Comparison of ENCODE assay signal across 22 mouse cellular contexts in genomic region chr10:105195377-105195776, GRCm38 (mm10).
DNase-seq lines count a peak whose midpoint lies in the region; ATAC-seq and TF ChIP-seq lines count a peak whose summit lies in the region.
"Had no signal": no experiment of that assay in that cellular context is flagged by ENCODE, and none has a peak within 500 bp of the region (broad histone marks: within the 10 kb centered on the region; RNA-seq: fewer than 3 reads in every experiment).

No protein-coding gene starts in this region.

- in situ Hi-C loops in CH12.LX (cut with MboI; ENCODE audit: low pct_ligation_motif_present, low pct_unique_long_range_greater_than_20kb, low sequenced_read_pairs) = no loop called here
- in situ Hi-C loops in ES-E14 (cut with MboI; ENCODE audit: low sequenced_read_pairs in 2 of 2, unreplicated experiment in 2 of 2) = no loop called here

- no peaks in the 10 kb centered on the region for H3K27me3 ChIP-seq in midbrain, embryonic 11.5 days (ENCODE audit: control insufficient read depth, insufficient read depth, low read length)
- no peaks in the 10 kb centered on the region for H3K27me3 ChIP-seq in midbrain, embryonic 15.5 days (replicated peaks)
- H3K27me3 ChIP-seq in CH12.LX (replicated peaks) = no peaks in the 10 kb centered on the region
- no peaks in the 10 kb centered on the region for H3K27me3 ChIP-seq in kidney, adult 2 months (replicated peaks; ENCODE audit: control insufficient read depth, insufficient read depth, low read length)
- H3K27me3 ChIP-seq: Patski had no signal

- peak; percentile 39 for DNase-seq in midbrain, embryonic 11.5 days (ENCODE audit: low spot score, missing footprints)
- DNase-seq in CH12.LX (ENCODE audit: extremely low read depth) (no peak), ES-E14 (ENCODE audit: low read depth, low spot score) (no peak)
- DNase-seq in kidney, adult 2 months = no peak
- DNase-seq in urinary bladder, postnatal 4 days (ENCODE audit: low spot score in 2 of 2) = no peak
- DNase-seq: adrenal gland, adult 2 months; adrenal gland, adult 8-10 months; adrenal gland, postnatal 10 days; adrenal gland, postnatal 14 days; adrenal gland, postnatal 25 days; adrenal gland, postnatal 36 days; B cell, adult 2 months; cerebellum, adult 11 months; cerebellum, adult 11-12 months; cerebellum, adult 18-20 months; cerebellum, adult 2 months; cerebellum, adult 8-10 months had no signal

- peaks cover 12% of the 10 kb centered on the region for H3K4me1 ChIP-seq in midbrain, embryonic 11.5 days (ENCODE audit: control insufficient read depth, insufficient read depth, low read length)
- peaks cover 9% of the 10 kb centered on the region for H3K4me1 ChIP-seq in midbrain, embryonic 15.5 days
- H3K4me1 ChIP-seq in CH12.LX (ENCODE audit: control insufficient read depth in 1 of 2, insufficient read depth in 2 of 2) (no peaks in the 10 kb centered on the region), ES-E14 (ENCODE audit: control insufficient read depth in 2 of 2, insufficient read depth in 2 of 2, low read length in 2 of 2, poor library complexity in 1 of 2) (no peaks in the 10 kb centered on the region)
- no peaks in the 10 kb centered on the region for H3K4me1 ChIP-seq in kidney, adult 2 months (ENCODE audit: control insufficient read depth, insufficient read depth, low read length)

- H3K9ac ChIP-seq in midbrain, embryonic 11.5 days (ENCODE audit: low read length) = no peak overlapping the region
- H3K9ac ChIP-seq in midbrain, embryonic 15.5 days = no peak overlapping the region
- no peak overlapping the region for H3K9ac ChIP-seq in CH12.LX (ENCODE audit: insufficient read depth, low read depth)
- no peak overlapping the region for H3K9ac ChIP-seq in ES-E14 (ENCODE audit: insufficient read depth, low read depth, low read length, poor library complexity, severe bottlenecking)

- H3K9me3 ChIP-seq in midbrain, embryonic 11.5 days (ENCODE audit: control insufficient read depth, low read length) = no peaks in the 10 kb centered on the region
- H3K9me3 ChIP-seq in midbrain, embryonic 15.5 days = no peaks in the 10 kb centered on the region
- H3K9me3 ChIP-seq in CH12.LX (replicated peaks; ENCODE audit: low read length) (peaks cover 26% of the 10 kb centered on the region), ES-E14 (ENCODE audit: control insufficient read depth, insufficient read depth, low read depth, low read length) (no peaks in the 10 kb centered on the region)
- H3K9me3 ChIP-seq: G1E had no signal

- 91% methylated on average over 2 of the region's 2 CpGs for WGBS in midbrain, embryonic 11.5 days
- WGBS in midbrain, embryonic 15.5 days = 93% methylated on average over 2 of the region's 2 CpGs
- 92% methylated on average over 2 of the region's 2 CpGs for WGBS in kidney, adult 2 months

- no peak for ATAC-seq in midbrain, embryonic 11.5 days (ENCODE audit: low FRiP score)
- no peak for ATAC-seq in midbrain, embryonic 15.5 days (replicated peaks)
- ATAC-seq: activated CD4-positive, CD25-positive, alpha-beta regulatory T cell, adult 4 months; CD4-positive, CD25-positive, alpha-beta regulatory T cell, adult 4 months; Patski had no signal

- dilution Hi-C loops in CH12.LX (cut with MboI; ENCODE audit: extremely low pct_ligation_motif_present, extremely low pct_unique_long_range_greater_than_20kb, low sequenced_read_pairs) = no loop called here

- H3K36me3 ChIP-seq in midbrain, embryonic 11.5 days (ENCODE audit: control insufficient read depth, insufficient read depth, low read length) = no peaks in the 10 kb centered on the region
- H3K36me3 ChIP-seq in midbrain, embryonic 15.5 days (replicated peaks) = no peaks in the 10 kb centered on the region
- H3K36me3 ChIP-seq in CH12.LX (replicated peaks in 1 of 2; ENCODE audit: control insufficient read depth in 1 of 2, insufficient read depth in 1 of 2, low read length in 1 of 2) (no peaks in the 10 kb centered on the region), ES-E14 (ENCODE audit: control insufficient read depth, insufficient read depth, low read length, poor library complexity, severe bottlenecking) (no peaks in the 10 kb centered on the region)
- no peaks in the 10 kb centered on the region for H3K36me3 ChIP-seq in kidney, adult 2 months (ENCODE audit: control insufficient read depth, insufficient read depth, low read length)
- H3K36me3 ChIP-seq: G1E had no signal

- no peak for TF ChIP-seq POLR2A in CH12.LX (IDR thresholded peaks at IDR 0.05; ENCODE audit: low read depth, low read length)
- no peak for TF ChIP-seq POLR2A in kidney, adult 2 months (IDR thresholded peaks at IDR 0.05; ENCODE audit: low read depth, low read length)

- TF ChIP-seq CTCF in CH12.LX (conservative IDR thresholded peaks at IDR 0.05 in 1 of 2, IDR thresholded peaks at IDR 0.05 in 1 of 2; ENCODE audit: low read depth in 2 of 2, low read length in 2 of 2) = no peak
- no peak for TF ChIP-seq CTCF in kidney, adult 2 months (conservative IDR thresholded peaks at IDR 0.05; ENCODE audit: insufficient read depth, insufficient read length, low read depth, low read length)

- no peak overlapping the region for H3K27ac ChIP-seq in midbrain, embryonic 11.5 days (ENCODE audit: low read depth, low read length)
- H3K27ac ChIP-seq in midbrain, embryonic 15.5 days = no peak overlapping the region
- no peak overlapping the region for H3K27ac ChIP-seq in CH12.LX (ENCODE audit: insufficient read depth, low read depth)
- H3K27ac ChIP-seq in ES-E14 (ENCODE audit: insufficient read depth, low read depth, low read length, poor library complexity, severe bottlenecking) = no peak overlapping the region
- no peak overlapping the region for H3K27ac ChIP-seq in kidney, adult 2 months (ENCODE audit: insufficient read depth, low read depth, low read length)

- no peak for TF ChIP-seq EP300 in CH12.LX (IDR thresholded peaks at IDR 0.05; ENCODE audit: low read length)

- no peak overlapping the region for H3K4me2 ChIP-seq in midbrain, embryonic 11.5 days
- H3K4me2 ChIP-seq in midbrain, embryonic 15.5 days = no peak overlapping the region
- no peak overlapping the region for H3K4me2 ChIP-seq in CH12.LX (ENCODE audit: insufficient read depth, low read depth, poor library complexity, severe bottlenecking)

- H3K79me2 ChIP-seq in CH12.LX (replicated peaks; ENCODE audit: control insufficient read depth, extremely low read depth, insufficient read depth, poor library complexity, severe bottlenecking) = no peaks in the 10 kb centered on the region

- TF ChIP-seq RAD21 in CH12.LX (IDR thresholded peaks at IDR 0.05; ENCODE audit: low read depth, low read length) = no peak

- H3K4me3 ChIP-seq in midbrain, embryonic 11.5 days (ENCODE audit: low read depth, low read length) = no peak overlapping the region
- H3K4me3 ChIP-seq in midbrain, embryonic 15.5 days = no peak overlapping the region
- no peak overlapping the region for H3K4me3 ChIP-seq in CH12.LX (replicated peaks in 1 of 3; ENCODE audit: low read depth in 2 of 3, low read length in 2 of 3, poor library complexity in 1 of 3)
- no peak overlapping the region for H3K4me3 ChIP-seq in ES-E14 (ENCODE audit: insufficient read depth in 1 of 2, low read depth in 1 of 2, low read length in 2 of 2, poor library complexity in 1 of 2, severe bottlenecking in 1 of 2)
- H3K4me3 ChIP-seq in kidney, adult 2 months (ENCODE audit: insufficient read depth, low read depth, low read length) = no peak overlapping the region

TF ChIP-seq in CH12.LX, 34 proteins besides CTCF, POLR2A, EP300 and RAD21:
- TF ChIP-seq NRF1 (IDR thresholded peaks at IDR 0.05; ENCODE audit: low read depth, low read length) (no peak), IRF4 (IDR thresholded peaks at IDR 0.05; ENCODE audit: low read depth, low read length) (no peak), JUN (IDR thresholded peaks at IDR 0.05; ENCODE audit: insufficient read depth, low read depth, low read length) (no peak), MAFK (IDR thresholded peaks at IDR 0.05; ENCODE audit: insufficient replicate concordance, low read length) (peak; percentile 81), SIN3A (IDR thresholded peaks at IDR 0.05; ENCODE audit: low read length) (no peak), CHD1 (IDR thresholded peaks at IDR 0.05; ENCODE audit: low read depth, low read length) (no peak)

TF ChIP-seq in ES-E14, 5 proteins besides CTCF, POLR2A, EP300 and RAD21:
- TF ChIP-seq MAFK (IDR thresholded peaks at IDR 0.05; ENCODE audit: insufficient read depth, low read depth, low read length) (peak; percentile 87), CHD2 (IDR thresholded peaks at IDR 0.05; ENCODE audit: low read depth, low read length) (no peak)
